Mouse (Mus musculus) thymus, postnatal 4 days (tissue): ENCODE results near the gene Dgkh.
"Not testable (repeated sequence)": the region's sequence is repeated elsewhere in the genome, so short reads cannot be mapped to it uniquely, and the experiment has no call there.

Experiments used
- DNase-seq: peaks from one replicate; pipeline ENCODE4 v3.0.0; 2021

Gene Dgkh

DNA sequence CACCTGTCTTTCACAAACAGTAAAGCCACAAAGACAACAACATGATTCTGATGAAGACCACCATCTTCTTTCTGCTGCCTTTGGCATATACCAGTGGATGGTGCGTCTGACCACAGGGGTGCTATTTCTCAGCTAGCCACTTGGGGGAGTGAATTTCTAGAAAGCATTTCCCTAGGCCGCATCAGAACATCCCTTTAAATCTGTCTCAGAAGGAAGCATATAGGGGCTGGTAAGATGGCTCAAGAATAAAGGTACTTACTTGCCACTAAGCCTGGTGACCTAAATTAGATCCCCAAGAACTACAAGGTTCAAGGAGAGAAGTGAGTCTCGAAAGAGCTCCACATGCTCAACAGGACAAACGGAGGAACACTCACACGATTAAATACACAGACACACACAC is 119.0 kb downstream of the Dgkh start:
- DNase-seq = peak; percentile 41

DNA sequence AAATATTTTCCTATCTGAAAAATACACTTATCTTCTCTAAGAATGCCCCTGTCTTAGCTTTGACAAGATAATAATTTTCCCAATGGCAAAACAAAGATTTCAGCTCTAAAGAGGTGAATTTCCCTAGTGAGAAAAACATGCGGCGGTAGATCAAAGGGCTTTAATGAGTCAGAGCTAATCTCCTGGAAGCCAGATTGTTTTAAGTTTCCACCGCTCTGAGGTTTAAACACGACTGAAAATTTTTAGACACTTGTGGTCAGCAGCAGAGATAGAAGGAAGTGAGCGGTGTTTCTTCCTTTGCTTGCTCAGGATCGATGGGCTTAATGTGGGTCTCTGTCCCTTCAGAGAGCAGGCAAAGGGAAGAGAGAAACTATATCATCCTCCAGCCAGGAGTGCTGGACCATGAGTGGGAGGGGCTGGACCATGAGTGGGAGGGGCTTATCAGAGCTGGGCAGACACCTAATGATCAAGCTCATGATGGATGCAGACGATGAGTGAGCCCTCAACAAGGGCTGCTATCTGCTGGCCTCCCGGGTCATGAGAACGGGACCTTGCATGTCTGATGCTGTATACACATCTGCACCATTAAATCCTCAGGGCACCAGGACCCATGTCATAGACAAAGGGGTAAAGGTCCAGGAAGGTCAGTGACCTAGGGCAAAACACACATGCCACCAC is 120.3 kb downstream of the Dgkh start:
- DNase-seq = no peak

DNA sequence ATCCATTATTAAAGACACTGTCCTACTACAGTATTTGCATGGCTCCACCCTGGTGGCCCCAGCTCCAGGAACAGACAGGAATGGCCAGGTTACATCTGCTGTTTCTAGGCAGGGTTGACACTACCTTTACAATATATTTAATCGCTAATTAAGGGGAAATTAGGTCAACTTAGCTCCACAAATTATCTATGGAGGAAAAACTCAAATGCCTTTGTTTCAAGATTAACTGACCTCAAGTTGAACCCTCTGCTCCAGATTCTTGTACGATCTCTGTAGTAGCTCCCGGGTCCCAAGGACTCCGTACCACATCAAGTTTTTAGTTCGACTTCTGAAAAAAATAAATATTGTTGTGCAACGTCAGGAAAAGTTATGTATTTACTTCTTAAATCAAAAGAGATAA is 137.7 kb downstream of the Dgkh start:
- no peak for DNase-seq

DNA sequence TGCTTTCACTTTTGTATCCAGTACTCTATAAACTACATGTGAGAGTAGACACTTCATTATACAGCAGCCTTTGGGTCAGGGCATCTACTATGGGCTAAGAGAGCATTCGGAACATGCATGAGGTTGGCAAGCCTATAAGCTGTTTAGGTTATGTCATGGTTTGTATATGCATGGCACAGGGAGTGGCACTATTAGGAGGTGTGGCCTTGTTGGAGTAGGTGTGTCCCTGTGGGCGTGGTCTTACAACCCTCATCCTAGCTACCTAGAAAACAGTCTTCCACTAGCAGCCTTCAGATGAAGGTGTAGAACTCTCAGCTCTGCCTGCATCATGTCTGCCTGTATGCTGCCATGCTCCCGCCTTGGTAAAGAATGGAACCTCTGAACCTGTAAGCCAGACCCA is 139.6 kb downstream of the Dgkh start:
- DNase-seq = no peak

DNA sequence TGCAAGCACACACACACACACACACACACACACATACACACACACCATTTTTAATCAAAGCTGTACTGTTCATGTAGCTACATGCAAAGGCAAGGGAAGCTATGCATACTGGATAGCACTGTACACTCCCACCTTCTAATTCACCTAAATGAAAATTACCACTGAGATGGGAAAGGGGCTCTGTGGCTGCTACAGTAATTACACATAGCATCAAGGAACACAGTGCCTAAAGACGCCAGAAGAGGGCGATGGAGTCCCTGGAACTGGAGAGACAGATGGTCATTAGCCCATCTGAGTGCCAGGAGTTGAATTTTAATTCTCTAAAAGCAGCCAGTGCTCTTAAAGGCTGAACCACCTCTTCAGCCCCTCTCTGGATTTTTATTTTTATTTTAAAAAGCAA is 142.2 kb downstream of the Dgkh start:
- DNase-seq = peak; percentile 78

DNA sequence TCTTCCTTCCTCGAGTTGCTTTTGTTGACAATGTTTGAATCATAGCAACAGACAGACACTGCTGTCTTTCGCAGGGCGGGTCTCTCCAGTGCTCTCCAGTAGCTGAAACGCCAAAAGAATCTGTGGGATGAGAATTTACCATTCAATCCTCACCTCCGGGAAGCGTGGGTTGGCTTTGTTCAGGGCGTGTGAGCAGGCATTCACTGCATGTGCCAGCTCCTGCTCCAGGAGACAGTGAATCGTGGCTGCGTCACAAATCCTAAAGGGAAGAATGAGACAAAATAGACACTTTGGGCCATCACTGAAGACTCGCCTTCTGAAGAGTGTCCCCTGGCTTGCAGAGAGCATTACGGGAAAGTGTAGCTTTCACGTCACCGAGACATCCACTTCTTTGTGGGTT is 148.4 kb downstream of the Dgkh start:
- no peak for DNase-seq

DNA sequence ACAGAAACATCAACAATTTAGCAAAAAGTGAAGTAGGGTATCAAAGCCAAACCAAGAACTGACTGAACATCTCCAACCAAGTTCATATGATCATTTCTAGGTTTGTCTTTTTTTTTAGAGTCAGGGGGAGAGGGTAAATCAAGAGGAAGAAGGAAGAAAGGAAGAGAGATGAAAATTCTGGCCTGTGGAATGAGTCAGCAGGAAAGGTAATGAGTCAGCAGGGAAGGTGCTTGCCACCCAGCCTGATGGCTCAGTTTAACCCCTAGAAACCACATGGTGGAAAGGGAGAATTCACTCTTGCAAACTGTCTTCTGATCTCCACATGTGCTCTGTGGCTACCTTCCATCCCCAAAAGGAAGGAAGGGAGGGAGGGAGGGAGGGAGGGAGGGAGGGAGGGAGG is 149.4 kb downstream of the Dgkh start:
- DNase-seq = no peak

DNA sequence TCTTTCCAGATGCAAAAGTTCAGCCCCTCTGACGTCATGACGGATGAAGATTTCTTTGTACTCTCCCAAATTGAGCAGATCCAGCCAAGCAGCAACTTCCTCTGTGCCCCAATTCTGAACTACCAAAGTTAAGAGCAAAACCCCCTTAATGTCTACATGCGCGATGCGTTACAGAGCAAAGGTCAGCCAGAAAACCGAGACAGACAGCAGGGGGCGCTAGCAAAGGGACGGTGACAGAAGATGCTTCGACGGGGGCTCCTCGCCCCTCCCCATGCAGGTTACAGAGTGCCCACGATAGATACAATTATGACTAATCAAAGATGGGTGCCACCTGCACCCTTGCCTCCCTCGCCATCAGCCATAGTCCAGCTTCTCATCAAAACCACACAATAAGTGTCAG is 156.7 kb downstream of the Dgkh start:
- peak; percentile 60 for DNase-seq

DNA sequence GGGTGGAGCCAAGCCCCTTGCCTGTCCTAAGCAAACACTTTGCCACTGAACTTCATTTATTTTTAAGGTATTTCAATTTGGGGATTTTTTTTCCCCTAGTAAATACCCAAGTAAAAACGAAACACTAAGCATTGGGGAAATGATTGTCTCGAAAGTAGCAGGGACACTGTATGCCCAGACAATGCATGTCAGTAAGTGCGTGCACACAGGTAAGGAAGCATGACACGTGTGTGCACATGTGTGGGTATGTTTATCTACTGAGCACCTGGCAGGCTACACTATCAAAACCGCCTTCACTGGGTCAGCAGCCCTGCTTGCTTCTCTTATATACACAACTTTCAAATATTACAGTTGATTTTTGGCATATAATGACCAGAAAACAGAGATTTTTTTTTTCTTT is 164.2 kb downstream of the Dgkh start:
- no peak for DNase-seq

DNA sequence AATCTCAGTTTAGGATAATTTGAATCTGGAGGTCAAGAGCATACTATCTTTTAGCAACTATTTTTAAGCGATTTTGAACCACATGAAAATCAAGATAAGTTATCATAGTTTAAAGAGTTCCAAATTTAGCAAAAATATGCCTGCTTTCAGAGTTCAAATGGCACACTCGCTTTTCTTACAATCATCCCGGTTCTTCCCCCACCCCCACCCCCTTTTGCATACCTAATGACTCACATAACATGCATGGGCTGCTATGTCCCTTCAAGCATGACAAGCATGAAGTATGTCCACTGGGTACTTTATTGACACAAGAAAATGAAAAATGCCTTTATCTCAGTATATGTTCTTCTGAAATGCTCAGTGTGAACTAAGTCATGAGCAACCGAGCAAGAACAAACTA is 166.1 kb downstream of the Dgkh start:
- no peak for DNase-seq

DNA sequence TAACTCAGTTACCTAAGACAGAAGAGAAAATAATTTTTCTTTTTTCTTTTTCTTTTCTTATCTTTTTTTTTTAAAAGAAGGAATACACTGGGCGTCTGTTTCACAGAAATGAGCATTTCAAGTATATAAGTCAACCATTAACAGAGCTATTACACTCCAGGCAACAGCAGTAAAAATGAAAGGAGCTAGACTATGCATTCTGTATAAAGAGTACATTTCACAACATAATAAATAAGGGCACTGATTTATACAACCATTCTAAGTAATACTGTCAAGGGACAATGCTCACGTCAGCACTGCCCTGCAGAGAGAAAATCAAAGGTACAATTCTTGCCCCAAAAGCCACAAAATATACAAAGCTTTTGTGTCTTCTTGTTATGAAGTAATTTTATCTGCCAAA is 168.3 kb downstream of the Dgkh start:
- DNase-seq = no peak

DNA sequence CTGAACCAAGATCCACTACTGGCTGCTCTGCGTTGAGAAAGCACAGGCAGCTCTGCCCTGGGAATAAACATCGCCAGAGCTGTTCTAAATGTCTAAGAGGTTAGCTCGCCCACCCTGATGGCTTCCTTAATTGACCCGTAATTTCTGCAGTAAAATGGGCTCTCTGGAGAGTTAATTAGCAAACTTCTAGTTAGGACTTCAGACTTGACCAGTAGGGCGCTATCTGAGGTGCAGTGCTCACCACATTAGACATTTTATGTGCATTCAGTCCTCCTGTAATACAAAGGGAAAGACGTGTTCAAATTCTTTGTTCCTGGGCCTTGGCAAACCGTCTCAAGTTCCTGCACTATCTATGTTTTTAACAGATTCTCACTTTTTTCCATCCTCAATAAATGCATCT is 169.4 kb downstream of the Dgkh start:
- no peak for DNase-seq

DNA sequence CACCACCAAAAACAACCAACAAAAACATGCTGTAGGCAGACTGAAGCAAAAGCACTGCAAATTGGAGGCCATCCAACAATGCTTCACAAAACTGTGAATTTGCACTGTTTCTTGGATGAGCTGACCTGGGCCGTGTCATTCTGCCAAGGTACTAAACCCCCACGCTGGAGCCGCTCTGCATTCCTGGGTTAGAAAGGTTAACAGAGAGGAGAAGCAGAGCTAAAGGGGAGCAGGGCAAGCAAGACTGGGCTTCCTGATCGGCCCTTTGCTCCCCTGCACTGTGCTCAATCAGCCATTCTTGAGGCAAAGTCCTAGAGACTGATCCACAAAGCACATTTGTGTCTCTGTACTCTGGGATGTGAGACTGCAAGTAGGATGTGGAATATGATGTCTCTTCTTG is 170.5 kb downstream of the Dgkh start:
- no peak for DNase-seq

DNA sequence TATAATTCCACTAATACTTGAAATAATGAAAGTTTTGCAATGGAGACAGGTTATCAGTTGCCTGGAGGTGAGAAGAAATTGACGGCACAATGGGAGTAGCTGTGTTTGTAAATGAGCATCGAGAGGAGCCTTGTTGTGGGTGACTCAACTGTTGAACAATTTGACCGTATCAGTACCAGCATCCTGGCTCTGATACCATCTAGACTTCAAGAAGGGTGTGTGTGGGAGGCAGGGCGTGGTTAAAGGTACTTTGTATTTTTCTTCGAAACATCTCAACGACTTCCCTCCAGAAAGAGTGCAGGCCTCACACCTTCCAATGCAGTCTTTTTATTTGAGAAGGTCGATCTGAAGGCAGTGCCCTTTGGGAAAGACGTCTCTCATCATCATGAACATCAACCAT is 173.5 kb downstream of the Dgkh start:
- peak; percentile 28 for DNase-seq

DNA sequence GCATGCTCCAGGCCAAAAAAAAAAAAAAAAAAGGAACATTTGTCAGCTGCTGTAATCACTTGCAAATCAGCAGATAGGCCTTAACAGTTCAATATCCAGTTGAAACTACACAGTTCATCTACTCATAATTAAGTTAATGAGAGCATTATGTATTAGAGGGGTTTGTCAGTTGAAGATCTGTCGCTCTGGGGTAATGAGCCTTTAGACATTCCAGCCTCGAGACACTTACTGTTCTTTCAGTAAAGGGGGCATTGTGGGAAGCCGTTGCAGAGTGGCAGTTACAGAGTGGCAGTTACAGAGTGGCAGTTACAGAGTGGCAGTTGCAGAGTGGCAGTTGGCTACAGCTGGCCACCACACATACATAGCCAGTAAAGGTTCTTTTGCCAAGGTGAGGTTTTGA is 177.7 kb downstream of the Dgkh start:
- DNase-seq = not testable (repeated sequence)

DNA sequence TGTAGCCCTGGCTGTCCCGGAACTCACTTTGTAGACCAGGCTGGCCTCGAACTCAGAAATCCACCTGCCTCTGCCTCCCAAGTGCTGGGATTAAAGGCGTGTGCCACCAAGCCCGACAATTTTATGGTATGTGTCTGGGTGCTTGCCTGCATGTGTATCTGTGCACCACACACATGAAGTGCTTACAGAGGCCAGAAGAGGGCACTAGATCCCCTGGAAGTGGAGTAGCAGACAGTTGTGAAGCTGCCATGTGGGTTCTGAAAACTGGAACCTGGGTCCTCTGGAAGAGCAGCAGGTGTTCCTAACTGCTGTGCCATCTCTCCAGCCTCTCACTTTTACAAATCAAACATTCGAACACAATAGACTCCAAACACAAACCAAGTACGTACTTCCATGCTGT is 178.9 kb downstream of the Dgkh start:
- DNase-seq = no peak

DNA sequence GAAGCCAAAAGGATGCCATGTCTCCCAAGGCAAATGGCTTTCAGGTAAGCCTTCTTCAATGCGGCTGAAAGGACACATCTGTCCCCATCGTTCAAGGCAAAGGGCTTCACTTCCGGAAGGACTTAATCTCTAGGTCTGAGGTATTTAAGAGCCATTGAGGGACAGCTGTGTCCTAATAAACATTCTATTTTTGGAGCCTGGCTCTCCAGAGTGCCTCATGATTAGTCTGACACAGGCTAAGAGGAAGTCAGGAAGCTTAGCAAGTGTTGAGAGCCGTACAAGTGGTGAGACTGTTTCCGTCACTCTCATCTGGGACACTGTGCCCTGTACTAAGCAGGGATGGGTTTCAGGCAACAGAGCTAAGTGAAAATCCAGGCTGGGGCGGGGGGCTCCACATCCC is 183.8 kb downstream of the Dgkh start:
- DNase-seq = no peak

DNA sequence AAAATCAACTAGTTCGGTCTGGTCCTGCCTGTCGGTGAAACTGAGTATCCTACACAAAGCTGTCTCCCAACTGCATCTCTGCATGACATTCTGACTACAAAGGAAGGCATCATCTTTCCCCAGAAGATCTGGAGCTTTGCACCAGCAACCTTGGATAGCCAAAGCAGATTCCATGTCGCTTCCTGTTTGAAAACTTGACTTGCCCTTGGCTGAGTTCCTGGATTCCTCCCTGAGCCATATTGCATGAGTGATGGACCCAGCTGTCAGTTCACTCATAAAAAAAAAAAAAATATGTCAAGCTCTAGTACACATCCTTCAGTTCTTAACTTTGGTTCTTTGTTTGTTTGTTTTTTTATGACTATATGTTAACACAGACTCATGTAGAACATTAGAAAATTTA is 191.3 kb downstream of the Dgkh start:
- DNase-seq = no peak

DNA sequence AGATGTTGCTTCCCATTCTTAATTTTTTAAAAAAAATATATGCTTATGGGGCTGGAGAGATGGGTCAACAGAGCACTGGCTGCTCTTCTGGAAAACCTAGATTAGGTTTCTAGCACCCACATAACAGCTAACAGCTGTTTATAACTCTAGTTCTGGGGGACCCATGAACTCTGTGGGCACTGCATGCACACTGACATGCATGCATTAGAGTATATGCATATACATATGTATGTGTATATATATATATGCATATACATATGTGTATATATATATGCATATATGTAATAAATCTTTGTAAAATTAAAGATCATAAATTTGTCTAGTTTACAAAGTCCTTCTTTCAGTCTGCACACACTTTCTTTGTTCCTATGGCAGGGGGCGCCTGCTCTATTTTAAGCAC is 192.8 kb downstream of the Dgkh start:
- no peak for DNase-seq

DNA sequence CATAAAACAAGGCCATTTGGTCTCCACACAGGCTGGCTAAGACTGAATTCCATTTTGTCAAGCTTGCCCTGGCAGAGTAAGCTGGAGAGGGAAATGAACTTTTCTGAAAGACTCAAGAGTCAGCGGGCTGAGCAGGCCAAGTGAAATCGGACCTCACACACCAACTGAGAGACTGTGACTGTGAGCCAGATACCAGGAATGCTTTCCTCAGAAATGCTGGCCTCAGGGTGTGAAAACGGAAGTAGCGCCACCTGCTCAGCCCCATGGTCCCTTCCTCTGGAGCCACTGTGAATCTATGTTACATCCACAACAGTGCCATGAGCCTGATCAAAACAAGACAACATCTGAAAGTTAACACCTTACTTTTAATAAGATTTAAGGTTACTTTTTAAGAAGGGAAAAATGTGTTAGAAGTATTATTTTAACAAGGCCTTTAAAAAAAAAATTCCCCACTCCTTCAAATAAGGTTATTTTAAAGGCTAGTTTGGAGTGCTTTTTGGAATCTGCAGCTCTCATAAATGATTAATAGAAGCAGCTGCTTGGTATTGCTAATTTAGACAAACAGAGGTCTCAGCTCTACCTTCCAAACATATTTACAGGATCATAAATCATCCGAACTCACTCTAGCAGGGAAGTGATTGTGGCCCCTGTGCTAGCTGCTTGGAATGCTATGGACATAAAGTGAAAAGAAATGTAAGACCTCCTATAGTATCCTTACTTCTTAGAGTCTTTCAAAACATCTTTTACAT is 193.8 kb downstream of the Dgkh start:
- no peak for DNase-seq

DNA sequence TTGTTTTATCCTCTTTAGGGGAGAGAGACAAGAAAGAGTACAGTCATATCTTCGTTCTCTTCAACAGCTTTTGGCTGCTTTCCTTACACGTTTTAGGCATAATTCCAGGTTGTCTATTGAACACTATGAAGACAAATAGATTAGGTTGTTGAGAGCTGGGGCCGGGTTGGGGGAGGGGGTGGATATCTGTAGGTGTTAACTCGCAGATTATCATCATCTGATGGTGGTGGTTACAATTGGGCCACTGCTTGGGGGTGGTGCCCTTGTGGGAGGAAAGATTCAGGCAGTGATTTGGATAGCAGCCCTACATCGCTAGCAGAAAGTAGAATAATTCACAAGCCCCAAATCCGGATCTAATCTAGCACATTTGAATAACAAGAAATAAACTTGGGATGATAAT is 195.0 kb downstream of the Dgkh start:
- no peak for DNase-seq

DNA sequence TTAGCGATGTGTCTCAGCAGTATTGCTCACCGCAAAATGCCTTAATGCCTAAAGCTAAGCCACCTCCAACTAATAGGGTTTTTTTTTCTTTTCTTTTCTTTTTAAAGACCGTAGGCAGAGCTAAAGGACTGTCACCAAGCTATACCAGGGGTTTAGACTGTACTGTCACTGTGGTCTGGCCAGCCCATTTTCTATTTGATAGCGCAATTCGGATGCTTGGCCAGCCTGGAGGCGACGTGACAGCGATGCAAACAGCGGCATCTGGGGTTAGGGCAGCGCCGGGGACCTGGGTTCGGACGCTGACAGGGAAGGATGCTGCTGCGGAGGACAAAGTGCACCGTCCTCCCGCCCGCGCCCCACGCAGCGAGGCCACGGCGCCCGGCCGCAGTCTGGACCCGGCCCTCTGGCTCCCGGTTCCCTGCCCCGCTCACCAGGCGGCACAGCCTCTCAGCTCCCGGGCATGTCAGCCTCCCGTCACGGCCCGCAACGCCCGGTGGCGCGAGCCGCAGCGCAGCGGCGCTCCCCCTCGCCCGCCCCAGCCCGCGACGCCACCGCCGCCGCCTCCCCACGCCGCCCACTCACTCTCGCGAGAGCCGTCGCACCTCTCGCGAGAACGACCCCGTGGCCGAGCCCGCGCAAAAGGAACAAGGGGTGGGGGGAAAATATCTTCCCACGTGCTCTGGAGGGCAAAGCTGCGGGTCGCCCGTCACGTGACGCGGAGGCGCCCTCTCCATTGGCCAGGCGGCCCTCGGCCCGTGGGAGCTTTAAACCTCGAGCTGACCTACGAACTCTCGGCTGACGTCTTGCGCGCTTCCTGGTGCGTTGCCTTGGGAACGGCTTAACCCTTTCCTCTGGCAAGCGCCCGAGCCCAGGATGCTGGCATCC is 196.1 kb downstream of the Dgkh start, which contains the start of gene Akap11:
Akap11 (minus strand) TSS at position 528 of the 885 bp plus-strand sequence.
- peak; percentile 93 for DNase-seq

DNA sequence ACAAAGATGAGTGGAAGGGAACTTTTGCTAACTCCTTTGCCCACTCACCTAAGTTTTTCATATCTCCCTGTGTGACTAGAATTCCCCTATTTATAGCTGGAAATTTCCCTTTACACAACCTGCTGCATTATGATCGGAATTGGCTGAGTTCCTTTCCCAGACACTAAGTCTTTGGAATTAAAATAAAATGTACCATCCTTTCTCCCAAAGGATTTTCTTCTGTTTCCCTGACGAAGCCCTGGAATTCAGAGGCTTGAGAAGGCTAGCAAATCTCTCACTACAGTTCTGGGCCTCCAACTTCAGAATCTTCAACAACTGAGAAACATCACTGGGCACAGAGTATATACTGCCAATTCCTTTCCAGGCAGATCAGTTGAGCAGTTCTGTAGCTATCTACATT is 197.2 kb downstream of the Dgkh start:
- DNase-seq = no peak

DNA sequence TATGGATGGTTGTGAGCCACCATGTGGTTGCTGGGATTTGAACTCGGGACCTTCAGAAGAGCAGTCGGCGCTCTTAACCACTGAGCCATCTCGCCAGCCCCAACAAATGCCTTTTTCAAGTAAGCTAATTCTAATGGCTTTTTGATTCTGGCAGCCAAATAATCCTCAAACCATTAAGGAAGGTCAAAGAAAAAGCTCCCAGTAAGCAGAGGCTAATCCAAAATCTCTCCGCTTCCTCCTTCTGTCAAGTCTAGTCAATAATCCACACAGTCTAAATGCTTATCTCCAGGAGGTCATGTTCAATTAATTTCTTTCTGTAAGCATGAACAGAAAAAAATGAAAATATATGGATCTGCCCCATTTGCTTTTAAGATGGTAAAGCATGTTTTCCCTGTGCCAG is 197.9 kb downstream of the Dgkh start:
- DNase-seq = no peak
